Mouse (Mus musculus) heart, adult 11 months (tissue): ENCODE data around the gene Gse1.
"Not testable (repeated sequence)": the region's sequence is repeated elsewhere in the genome, so short reads cannot be mapped to it uniquely, and the experiment has no call there.

Source experiments
- DNase-seq: peaks from one replicate; pipeline ENCODE4 v3.0.0; 2022

Gse1 gene

DNA sequence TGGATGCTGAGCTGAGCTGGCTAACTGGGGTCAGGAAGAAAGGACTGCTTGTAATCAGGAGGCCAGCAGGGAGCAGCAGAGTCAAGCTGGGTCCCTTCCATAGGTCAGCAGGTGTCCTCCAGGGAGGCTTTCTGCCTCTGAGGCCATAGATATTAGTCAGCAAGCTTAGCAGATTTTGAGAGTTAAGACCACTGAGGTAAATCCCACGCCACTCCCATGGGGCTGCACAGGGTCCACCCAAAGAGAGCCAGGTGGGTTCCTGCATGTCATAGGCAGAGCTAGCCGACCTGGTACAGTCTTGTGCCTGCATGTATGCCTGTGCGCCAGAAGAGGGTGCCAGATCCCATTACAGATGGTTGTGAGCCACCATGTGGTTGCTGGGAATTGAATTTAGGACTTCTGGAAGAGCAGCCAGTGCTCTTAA is 98.9 kb downstream of the Gse1 start:
- no peak for DNase-seq

DNA sequence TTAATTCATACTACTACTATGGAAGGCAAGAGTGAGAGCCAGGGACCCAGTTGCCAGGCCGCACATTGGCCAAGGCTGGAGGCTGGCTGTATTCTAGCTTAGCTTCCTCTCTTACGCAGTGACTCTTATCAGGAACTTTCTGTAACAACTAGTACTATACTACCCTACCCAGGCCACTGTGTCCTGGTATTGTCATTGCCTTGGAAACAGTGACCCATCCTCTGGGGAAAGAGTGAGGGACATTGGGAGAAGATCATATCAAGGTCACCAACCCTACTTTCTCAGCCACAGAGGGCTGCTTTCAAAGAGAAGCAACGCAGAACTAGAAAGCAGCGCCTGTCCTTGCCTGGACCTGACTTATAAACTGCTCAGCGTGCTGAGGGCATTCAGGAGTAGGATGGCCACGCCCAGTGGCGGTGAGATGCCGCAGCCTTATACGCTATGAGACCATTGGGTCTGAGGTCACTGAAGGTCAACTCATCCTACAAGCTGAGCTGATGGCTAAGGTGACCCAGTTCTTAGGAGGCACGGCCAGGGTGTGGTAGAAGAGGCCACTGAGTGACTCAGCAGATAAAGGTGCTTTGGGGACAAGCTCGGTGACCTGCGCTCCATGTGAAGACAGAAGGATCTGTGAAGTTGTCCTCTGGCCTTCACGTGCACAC is 100.2 kb downstream of the Gse1 start:
- DNase-seq = no peak

DNA sequence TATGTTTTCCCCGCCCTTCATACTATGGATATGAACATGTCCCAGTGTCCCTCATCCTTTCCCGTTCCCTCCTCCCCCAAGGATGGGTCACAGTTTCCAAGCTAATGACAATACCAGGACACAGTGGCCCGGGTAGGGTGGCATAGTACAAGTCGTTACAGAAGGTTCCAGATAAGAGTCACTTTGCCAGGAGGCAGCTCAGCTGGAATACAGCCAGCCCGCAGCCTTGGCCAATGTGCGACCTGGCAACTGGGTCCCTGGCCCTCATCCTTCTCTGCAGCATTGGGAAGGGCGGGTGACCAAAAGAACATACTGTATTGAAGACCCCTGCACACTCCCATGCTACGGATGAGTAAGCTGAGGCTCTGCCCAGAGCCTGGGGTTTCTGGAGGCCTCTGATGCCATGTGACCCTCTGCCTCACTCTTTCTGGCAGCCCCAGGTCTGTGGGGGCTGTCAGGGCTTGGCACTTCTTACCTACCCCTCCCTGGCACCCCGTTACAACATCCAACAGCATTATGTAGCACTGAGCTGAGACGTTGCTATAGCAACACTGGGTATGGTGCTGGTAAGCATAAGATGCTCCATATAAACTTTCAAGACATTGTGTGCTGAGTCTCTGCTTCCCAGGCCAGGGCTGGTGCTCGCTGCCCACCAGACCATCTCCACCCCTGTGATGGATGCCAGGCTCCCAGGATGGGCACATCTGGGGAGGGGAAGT is 100.9 kb downstream of the Gse1 start:
- no peak for DNase-seq

DNA sequence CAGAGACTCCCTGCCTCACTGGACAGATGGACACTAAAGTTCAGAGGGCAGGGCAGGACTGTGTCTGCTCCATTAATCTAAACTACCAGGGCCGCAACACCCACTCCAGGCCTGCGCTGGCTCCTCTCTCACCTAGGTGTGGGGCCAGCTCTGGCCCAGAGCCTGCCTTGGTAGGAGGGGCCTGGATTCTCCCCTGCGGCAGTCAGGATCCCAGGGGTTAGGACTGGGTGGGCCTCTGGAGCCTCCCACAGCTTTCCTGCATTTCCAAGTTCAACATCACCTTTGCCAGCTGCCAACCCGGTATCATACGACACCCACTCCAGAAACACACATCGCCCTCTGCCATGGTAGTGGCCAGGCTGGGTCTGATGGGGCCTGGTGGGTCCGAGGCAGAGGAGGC is 102.8 kb downstream of the Gse1 start:
- peak; percentile 94 for DNase-seq

DNA sequence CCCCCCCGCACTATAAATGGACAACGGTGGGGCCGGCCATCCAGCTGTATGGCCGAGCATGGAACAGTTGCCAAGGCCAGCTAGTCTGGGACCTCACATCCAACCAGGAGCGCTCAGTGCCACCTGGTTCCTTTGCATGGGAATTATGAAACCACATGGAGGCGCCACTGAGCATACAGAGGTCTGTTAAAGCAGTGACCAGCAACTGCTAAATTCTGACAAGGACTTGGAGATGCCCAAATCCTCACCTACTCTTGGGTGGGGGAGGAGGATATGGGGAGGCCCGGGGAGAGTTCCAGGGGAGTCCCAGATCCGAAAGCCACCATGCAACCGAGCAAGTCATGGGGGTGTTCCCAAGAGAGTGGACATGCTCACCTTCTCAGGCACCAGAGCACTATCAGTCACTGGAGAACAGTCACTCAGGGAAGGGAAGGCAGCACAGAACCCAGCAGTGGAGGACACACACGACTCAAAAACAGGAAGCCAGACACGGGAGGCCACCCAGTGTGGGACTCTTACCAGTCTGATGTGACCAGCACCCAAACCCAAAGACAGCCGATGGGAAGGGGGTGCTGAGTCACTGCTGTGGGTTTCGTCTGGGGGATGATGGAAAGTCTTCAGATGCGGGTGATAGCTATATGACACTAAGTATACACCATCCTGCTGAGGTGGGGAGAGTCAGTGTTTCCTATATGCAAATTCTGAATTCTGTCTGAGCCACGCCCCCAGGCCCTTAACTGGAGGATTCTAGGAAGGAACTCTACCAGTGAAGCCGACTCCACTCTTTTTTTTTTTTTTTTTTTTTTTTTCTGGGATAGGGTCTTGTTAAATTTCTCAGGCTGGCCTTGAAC is 104.3 kb downstream of the Gse1 start:
- DNase-seq = no peak

DNA sequence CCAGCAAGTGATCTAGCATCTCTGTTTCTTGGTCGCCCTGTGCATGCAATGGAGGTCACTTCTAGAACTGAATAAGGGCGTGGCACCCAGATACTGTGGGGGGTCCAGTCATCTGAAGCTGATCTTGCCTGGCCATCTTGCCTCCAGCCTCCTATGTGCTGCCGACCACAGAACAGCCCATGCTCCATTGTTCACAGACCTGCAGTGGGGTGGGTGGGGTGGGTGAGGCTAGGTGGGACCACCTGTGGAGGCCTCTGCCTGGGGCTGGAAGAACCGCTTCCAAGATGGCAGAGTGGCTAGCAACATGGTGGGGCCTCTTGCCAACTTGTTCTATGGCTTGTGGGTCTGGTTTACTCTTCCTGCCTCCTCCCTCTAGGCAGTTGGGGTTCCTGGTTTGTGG is 105.4 kb downstream of the Gse1 start:
- DNase-seq = no peak

DNA sequence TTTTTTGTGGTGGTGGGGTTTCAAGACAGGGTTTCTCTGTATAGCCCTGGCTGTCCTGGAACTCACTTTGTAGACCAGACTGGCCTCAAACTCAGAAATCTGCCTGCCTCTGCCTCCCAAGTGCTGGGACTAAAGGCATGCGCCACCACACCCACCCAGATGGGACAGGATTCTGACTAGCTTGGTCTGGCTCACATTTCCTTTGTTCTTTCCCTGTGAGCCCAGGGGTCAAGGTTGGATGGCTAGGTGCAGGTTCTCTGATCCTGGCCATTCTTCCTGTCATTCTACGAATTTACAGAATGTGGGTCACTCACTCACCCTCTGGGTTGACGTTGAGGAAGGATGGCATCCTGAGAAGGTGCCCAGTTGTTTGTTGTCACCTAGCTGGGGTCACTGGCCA is 106.0 kb downstream of the Gse1 start:
- not testable (repeated sequence) for DNase-seq

DNA sequence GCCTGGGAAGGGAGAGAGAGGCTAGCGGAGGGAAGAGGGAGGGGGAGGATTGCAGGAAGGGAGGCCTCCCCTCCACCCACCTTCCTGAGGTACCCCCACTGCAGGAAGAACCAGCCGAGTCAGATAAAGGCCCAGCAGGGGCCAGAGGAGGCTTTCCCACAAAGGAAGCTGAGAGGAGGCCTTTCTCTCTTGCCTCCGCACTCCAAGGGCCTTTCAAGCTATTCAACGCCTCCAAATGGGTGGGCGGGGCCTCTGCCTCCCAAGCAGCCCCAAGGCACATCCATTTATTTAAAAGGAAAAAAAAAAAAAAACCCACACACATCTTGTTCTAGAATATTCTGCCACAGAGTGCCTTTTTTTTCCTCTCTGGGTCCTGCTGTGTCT is 106.6 kb downstream of the Gse1 start:
- DNase-seq = peak; percentile 95

DNA sequence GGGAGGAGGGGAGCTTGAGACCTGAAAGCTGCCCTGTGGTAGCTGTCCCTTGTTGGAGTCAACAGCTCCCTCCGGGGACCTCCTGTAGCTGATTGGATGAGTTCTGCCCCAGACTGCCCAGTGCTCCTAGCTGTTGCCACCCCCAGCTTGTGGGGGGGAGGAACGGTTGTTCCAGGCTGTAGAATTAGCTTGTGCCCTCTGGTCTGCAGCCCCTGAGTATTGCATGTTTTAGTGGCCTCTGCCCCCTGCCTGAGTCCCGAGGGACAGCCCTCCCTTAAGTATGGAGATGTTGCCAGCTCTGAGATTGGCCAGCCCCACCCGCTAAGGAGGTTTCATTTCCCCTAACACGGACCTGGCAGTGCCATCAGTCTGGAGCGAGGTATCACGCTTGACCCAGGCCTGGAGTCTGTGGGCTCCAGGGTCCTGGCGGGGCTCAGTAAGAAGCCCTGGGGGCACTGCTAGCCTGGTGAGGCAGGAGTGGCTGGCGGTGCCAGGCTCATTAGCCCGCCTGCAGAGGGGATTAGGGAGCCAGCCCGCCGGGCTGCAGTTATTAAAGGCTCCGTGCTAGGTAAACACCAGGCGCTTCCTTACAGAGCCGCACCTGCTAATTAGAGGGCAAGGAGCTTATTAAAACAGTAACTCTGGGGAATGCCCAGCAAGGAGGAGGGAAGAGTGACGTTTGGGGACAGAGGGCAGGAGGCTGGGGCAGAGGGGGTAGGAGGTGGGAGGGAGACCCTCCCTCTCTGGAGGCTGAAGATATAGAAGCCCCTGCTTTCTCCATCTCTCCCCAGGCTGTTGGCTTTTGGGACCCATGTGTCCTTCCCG is 107.2 kb downstream of the Gse1 start:
- DNase-seq = peak; percentile 95

DNA sequence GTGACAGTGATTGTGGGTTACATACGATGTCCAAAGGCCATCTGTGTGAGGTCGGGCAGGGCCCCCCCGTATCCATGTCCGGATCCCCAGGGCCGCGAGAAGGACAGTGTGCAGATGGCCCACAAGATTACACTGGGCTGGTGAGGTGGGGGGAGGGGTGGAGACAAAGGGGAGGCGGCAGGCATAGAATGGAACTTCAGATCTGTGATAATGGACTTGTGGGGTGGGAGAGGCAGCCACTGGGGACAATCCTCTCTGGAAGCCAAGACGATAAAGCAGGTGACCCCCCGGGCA is 107.8 kb downstream of the Gse1 start:
- DNase-seq = peak; percentile 93

DNA sequence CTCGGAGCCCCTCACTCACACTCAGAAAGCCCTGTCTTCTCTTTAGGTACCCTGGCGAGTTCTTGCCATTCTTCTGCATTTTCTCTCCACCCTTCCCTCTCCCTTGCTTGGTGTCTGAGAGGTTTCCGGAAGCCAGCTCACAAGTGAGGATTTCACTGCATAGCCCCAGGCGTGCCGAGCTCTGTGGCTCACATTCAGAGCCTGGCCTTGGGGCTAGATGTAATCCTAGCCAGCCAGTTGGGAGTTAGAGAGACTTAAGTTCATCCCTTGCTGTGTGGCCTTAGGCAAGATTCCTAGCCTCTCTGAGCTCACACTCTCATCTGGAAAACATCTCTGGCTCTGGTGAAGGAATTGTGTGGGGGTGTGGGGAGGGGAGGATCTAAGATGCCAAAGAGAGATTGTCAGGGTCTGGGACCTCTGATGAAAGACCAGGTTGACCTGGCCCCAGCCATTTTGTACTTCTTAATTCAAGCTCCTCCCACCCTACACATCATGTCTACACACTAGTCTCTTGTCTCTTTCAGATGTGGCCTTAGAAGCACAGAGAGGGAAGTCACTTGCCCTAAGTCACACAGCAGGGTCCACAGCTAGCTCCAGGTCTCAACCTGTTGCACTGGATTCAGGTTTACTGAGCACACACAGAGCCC is 108.8 kb downstream of the Gse1 start:
- no peak for DNase-seq

DNA sequence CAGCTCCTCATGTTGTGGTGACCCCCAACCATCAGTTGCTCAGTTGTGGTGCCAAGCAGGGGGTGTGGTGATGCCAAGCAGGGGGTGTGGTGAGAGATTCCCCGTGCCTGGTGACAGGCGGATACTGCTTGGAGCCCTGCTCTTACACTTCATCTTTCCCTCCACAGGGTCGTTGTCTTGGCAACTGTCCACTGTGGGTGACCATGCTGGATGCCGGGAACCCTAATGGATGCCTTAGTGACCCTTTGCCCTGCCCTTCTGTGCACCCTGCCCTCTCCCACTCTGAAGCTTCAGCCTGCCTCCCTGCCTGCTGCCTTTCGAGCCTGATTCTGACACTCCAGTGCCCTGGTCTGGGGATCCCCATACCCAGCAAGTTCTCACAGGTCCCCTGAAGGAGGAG is 109.4 kb downstream of the Gse1 start:
- DNase-seq = no peak

DNA sequence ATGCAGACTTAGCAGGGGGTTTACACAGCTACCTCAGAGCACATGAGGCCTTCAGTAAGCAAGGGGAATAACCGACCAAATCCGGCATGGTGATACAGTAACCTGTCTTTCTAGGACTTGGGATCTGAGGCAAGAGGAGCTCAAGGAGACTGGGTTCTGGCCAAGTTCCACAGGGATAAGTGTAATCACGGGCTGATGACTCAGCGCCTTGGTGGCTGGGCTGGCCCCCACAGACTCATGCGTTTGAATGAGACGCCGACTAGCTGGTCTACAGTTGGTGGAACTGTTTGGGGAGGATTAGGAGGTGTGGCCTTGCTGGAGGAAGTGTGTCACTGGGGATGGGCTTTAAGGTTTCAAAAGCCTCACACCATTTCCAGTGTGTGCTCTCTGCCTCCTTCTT is 110.4 kb downstream of the Gse1 start:
- no peak for DNase-seq

DNA sequence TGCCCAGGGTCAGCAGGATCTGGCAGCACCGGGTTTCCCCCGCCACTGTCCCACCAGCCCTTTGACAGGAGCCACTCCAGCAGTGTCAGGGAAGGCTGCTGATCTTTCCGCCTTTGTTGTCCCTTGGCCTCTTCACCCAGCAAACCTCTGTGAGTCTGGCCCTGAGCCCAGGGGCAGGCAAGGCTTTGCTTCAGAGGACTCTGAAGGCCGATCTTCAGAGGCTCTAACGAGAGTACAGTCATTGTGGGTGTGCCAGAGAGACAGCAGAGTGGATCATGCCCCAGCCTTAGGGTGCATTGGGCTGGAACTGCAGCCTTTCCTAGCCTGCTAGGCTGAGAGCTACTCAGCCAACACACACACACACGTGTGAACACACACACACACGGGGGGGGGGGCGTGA is 111.5 kb downstream of the Gse1 start:
- DNase-seq = peak; percentile 95

DNA sequence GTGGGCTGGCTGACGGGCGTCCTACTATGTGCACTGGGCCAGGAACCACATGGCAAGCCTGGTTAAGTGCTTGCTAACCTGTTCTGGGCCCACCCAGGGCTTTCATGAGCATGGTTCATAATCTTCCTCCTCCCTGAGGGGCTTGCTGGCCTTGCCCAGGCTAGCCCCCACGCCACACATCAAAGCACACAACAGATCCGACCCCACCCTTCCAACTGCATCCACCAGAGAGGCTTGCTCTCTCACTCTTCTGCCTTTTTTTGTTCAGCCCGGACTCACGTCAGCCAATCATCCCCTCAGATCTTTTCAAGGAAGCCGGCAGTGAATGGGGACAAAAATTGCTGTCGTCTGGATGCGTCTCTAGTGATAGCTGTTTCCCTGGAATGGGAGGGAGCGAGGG is 112.9 kb downstream of the Gse1 start:
- no peak for DNase-seq

DNA sequence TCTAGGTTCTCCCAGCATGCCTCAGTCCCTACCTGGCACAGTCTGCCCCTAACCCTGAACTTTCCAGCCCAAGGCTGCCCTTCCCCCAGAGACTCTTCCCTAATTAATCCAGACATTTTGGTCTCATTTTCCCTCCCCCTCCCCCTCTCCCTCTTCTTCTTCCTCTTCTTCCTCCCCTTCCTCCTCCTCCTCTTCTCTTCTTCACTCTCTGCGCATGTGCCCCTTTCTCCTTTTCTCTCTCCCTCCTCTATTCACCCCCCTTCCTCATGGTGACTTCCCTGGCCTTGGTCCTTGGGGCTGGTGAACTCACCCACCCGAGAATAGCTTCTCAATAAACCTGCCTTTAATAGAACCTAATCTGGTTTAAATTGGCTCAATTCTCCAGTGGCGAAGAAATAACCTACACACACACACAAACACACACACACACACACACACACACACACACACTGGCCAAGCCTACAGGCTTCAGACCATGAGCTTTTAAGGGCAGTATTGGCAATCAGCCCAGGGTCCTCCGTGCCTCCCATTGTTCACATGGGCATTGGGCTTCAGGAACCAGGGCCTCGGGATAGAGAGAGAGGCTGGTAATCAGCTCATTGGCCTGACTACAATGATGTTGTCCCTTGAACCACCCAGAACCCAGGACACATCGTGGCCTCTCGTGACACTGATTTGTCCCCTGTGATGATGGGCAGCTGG is 114.7 kb downstream of the Gse1 start:
- no peak for DNase-seq

DNA sequence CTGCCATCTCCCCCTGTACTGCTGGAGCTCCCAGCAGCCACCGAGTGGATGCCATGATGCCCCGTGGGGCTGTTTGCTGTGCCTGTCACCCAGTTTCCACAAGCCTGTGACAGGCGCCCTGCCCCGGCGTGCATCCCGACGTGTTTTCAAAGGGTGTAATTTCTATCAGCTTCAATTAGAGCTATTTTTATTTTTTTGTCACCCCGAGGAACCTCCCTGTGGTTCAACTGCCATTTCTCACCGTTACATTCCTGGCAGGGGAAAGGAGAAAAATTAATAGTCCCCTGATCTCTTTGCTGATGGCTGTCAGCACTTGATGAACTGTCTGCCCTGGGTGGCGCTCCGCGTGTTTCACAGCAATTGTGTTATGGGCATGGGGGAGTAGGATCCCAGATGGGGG is 115.3 kb downstream of the Gse1 start:
- no peak for DNase-seq

DNA sequence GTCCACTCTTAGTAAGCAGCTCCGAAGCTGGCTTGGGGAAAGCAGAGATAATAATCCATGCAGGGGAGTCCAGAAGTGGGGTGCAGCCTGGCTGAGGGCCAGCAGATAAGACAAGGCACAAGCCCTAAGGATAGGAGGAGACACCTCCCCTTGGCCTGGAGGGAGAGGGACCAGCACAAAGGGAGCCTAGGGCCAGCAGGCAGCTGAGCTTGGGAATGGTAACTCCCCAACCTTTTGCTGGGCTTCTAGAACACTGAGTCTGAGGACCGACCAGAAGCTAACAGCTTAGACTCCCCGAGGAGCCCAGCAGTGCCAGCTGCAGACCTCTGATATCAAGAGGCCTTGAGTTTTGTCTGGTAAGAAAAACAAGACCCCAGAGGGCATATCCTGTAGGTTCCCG is 115.9 kb downstream of the Gse1 start:
- DNase-seq = no peak

DNA sequence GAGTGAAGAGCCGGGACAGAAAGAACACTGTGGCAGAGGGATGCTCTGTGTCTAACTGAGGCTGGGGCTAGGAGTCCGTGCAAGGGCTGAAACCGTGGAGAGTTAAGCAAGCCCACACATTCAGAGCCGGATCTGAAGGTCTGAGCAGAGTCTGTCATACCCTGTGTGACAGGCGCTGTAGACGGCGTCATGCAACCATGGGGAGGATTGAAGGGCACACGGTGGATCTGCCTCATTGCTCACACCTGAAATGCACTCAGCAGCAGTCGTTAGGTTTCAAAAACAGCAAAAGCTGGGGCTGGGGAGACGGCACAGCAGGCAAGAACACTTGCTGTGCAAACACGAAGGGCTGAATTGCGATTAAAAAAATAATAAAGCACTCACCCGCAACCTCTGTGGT is 116.3 kb downstream of the Gse1 start:
- DNase-seq = no peak

DNA sequence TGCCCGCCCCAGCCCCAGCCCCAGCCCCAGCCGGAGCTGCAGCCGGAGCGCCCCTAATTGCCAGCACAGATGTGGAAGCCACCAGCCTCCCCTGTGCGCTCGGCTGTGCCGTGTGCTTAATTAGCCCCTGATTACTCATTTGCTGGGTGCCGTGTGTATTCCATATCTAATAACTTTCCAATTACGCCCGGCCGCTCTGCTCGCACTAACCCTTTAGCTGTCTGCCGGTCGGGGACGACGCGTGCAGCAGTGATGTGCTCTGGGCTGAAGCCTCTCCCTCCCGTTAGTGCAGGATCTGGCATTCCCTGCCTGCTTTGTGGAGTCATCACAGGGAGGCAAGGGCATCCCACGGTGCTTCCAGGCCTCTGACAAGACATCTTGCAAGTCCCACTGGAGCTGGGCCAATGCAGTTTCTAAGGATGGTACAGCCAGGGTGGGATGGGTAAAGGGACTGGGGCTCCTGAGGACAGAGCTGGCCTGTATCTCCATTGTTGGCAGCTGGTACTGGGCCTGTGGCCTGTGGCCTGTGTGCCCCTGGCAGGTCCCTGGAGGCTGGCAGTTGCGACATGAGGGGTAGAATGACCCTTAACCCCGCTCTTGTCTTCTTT is 119.6 kb downstream of the Gse1 start:
- no peak for DNase-seq

DNA sequence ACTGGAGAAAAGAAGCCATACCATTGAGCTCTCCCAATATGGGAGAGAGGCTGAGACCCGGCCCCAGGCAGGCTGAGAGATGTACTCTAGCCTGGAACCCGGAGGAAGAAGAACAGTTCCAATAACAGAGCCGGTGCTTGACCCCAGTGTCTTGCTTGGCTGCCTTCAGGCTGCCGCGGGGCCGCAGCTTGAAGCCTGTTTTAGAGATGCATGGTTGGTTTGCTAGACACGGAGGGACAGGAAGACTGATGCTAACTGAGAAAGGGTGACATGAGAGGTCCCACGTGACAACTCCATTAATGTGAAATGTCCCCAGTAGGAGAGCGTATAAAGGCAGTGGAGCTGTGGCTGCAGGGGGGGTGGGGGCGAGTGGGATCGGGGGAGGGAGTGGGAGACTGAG is 120.7 kb downstream of the Gse1 start:
- no peak for DNase-seq
